Mouse (Mus musculus): ENCODE measurements around the gene Slc6a11.

- TF ChIP-seq CTCF (IDR thresholded peaks at IDR 0.05): no peak
- no peak for TF ChIP-seq POLR2A (IDR thresholded peaks at IDR 0.05; ENCODE audit: insufficient read depth, low read depth, low read length)
- no peak for TF ChIP-seq EP300 (IDR thresholded peaks at IDR 0.05; ENCODE audit: insufficient read depth, low read depth, low read length)
Observed at GRCm38 (mm10) chr6:114267979-114268378, 136.9 kb downstream of the Slc6a11 start.
